Mouse (Mus musculus) heart, postnatal 4 days (tissue): Measurements from ENCODE around the gene Clec16a. TPM values are rescaled to one million over a fixed set of nuclear protein-coding genes. Genes with fewer than 3 reads are reported as not detected.

Experiments
- DNase-seq: peaks from one replicate; pipeline ENCODE4 v3.0.0; 2021
- total RNA-seq, 2 experiments: library from RNA; stranded (reverse); gene quantifications; 2 replicates each; pipeline ENCODE4 v1.2.3; 2021

The Clec16a gene
- total RNA-seq, 2 experiments from 2014 or later = 40.5 to 42.2 TPM

DNA sequence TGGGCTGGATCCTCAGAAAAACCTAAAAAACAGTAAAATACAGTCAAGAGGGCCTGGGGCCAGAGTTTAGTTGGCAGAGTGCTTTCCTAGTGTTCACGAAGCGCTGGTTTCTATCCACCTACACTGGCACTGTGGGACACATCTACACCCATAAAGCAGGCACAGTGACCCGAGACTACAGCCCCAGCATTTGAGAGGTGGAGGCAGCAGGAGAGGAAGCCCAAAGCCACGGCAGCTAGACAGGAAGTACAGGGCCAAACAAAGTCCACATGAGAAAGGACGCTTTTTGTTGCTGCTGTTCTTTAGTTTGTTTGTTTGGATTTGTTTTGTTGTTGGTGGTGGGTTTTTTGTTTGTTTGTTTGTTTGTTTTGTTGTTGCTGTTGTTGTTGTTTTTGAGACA is 8.8 kb upstream of the Clec16a start:
- DNase-seq = no peak

DNA sequence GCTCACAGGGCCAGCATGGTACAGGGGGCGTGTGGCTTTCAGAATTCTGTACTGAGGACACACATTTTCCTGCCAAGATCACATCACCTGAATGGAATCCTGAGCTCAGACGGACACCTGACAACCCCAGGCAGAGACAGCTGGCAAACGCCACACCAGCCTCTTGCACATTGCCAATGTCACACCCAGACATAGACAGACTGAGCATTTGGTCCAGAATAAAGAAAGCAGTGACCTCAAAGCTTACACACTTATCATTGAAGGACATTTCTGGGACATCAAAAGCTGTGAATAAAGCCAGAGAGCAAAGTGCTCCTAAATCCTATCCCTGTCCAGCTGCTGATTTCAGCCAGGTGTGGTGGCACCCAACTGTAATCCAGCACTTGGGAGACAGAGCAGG is 8.2 kb upstream of the Clec16a start:
- DNase-seq = no peak

DNA sequence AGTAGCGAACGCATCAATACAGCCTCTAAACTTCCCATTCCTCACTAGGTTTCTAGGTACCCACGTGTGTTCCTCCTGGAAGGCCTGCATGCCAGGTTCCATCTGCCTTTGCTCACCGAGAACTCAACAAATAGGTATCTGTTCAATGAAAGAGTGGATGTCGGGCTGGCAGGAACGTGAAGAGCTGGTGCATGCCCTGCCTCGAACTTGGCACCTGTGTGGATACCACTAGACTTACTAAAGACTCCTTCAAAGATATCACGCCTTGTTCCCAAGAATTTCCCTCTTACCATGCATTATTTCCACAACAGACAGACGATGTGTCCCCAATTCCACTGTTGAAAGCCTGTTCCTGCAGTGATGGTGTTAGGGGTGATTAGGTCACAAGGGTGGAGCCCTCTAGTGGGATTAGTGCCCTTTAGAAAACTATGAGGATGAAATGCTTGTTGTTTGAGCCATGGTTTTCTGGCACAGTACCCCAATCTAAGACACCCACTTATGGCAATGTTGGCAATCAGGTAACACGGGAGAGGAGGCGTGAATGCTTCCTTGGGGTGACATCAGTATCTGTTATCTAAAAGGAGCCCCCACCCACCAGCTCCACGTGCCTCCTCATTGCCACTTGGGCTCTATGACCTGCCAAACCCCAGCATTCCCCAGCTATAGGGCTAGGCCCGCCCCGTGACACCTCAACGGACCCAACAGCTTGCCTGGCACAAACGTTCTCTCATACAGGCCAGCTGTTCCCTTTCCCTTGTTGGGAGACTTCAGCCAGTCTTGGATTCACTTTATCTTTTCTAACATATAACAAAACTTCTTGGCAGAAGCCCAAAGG is 4.2 kb upstream of the Clec16a start:
- DNase-seq = no peak

DNA sequence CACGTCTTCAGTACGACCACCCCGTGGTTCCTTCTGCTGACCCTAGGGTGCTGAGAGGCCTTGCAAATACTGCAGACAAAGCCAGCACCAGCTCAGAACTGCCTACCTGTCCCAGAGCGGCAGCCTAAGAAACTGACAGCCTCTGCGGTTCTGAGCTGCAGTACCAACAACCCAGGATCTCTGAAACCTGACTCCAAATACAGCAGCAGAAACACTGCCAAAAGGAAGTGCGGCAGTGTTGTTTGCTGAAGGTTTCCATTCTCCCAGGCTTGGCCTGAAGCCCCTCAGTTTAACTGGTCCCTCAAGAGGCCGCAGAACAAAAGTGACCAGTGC is 3.6 kb upstream of the Clec16a start:
- peak; percentile 30 for DNase-seq

DNA sequence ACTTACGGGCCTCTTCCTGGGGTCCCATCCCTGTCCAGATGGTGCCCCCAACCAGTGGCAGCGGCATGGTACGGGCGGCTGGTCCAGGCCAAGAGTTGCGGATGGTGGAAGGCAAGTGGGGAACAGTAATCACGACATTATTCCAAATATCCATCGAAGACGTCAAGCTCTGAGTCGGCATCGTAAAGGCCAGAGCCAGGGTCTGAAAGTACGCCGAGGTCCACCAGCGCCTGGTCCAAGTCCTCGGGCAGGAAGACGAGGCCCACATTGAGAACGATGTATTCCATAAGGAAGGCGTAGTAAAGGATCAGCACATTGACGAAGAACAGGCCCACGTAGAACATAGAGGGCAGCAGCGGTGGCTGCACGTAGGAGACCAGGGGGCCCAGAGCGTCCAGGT is 2.9 kb upstream of the Clec16a start:
- peak; percentile 28 for DNase-seq

DNA sequence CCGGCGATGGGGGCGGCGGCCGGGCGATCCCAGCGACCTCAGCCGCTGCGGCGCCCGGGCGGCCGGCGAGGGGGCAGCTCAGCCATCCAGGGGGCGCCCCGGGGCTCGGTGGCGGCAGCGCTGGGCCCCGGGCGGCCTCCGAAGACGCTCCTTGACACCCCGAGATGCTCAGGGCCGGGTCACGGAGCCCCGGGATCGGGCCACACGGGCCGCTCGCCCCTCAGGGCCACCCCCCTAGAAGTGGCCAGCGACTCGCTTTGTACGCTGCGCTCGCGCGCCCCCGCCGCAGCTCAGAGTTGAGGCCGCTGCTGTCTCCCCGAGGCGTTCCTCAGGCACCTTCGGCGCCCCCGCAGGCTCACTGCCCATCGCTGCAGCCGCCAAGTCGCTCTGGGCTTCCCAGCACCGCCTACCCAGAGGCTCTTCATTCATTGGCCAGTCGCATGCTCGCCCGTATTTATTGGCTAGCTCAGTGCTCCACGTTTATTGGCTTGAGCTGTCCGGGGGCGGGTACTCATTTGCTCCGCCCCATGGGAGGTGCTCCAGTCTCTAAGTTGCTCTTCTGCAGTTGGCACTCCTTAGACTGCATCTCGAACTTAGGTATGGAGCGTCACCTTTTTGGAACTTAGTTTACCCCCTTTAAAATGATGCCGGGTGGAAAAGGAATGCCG is 2.3 kb upstream of the Clec16a start, which contains the start of gene Dexi:
Gene Dexi, minus strand, starts transcription at position 357 of the 668 bp plus-strand sequence.
- DNase-seq = peak; percentile 94

DNA sequence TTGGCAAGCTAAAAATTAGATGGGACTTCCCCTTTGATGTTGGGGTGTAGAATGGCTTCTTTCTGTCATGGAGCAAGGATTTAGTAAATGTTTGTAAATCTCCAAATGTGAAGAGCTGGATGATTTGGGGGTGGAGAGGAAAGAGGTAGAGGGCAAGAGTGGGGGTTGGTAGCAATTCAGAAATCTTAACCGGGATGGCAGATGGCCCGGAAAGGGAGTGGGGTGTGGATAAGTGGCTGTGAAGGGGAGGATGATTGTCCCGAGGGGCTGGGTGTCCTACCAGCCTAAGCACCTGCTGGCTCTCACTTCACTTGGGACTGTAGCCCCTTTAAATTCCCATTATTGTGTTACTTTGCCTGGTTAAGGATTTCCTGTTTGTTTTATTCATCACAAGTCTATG is 1.7 kb downstream of the Clec16a start:
- peak; percentile 38 for DNase-seq

DNA sequence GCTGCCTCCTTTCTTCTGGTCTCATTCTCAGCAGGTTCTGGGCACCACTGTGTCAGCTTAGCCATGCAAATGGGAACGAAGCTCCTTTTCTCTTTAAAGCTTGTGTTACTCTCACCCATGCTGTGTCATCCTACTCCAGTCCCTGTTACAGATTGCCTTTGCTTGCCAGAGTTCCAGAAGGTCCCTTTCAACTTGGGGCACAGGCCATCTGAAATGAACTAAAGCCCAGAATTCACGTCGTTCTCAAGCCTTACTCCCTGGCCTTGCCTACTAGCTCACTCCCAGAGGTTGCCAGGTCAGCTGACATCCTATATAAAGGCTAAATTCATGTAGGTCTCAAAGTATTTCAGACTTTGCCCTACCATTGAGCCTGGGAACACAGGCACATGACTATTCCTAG is 3.8 kb downstream of the Clec16a start:
- DNase-seq = no peak

DNA sequence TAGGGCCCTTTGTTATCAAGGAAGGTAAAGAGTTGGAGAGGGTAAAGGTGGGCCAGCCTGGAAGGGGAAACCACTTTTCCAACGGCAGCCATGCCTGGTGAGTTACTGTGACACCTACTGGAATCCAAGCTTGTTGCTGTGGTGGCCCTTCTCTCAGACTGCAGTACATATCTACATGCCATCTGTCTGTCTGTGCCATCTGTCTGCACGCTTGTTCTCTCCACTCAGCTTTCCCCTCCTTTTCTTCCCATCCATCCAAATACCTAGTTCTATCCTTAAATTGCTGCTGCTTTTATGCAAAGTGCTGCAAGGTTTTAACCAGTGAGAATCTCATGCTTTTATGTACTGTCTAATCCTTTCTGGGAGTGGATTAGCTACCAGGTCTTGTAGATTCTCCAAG is 4.5 kb downstream of the Clec16a start:
- DNase-seq = no peak

DNA sequence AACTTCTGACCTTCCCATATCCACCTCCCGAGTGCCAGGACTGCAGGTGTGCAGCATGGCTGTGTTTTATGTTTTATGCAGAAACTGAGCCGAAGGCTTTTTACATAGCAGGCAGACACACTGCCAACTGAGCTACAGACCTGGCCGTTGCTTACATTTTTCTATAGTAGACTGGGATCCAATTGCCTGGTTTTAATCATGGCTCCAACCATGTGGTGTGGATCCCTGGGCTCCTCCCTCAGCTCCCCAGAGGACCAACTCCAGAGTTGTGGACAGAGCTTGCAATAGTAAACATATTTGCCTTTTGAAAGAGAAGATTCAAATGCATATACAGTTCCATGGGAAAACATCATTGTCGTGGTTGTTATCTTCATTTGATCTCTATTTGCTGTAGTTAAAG is 6.5 kb downstream of the Clec16a start:
- DNase-seq = no peak

DNA sequence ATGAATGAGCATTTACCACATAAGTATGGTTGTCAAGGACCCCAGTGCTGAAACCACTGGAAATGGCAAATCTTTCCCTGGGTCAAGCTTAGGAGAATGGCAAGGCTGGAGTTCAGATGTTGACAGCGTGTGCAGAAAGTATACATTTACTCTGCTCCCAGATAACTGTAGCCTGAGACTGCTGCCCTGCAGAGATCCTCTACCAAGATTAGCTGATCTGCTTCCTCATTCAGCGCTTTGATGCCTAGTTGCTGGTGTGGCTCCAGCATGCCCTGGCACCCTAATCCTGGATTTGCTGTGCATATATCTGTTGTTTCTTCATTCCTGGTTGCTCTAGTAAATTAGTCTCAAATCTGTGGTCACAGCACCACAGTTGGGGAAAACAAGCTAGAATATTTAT is 8.7 kb downstream of the Clec16a start:
- no peak for DNase-seq

DNA sequence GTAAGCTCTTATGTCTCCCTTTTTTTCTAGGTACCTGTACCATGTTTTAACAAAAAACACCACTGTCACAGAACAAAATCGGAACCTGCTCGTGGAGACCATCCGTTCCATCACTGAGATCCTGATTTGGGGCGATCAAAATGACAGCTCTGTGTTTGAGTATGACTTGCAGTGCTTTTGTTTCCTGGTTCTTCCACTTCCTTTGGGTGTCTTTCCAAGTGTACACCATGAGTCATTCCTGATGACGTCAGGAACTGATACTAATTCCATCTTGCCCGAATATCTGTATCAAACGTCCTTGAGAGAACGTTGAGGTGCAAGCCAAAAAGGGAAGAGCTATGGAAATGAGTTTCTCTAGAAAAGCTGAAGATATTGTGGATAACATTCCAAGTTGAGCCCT is 14.9 kb downstream of the Clec16a start:
- DNase-seq = no peak

DNA sequence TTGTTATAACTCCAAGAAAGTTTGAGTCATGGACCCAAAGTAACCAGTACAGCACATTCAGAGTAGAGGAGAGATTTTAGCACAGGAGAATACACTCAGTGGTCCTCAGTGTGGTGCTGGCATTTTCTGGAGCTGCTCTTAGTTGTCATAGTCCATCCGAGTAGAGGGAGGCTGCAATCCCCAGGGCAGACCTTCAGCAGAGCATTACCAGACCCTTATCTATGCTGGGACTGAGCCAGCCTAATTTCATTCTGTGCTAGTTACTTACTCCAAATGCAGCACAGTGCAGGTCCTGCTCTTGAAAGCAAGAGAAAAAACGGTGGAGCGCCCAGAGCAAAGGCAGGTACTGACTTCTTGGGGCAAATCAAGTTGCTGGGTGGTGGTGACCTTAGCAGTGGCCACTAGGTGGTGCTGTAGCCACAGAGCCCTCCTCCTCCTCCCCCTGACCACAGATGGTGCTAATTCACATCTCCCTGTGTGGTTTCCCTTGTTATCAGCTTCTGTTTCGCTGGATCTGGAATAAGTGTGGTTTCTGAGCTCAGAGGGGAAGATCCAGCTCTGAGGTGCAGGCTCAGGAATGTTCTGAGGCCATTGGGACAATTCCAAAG is 20.2 kb downstream of the Clec16a start:
- DNase-seq = peak; percentile 81

DNA sequence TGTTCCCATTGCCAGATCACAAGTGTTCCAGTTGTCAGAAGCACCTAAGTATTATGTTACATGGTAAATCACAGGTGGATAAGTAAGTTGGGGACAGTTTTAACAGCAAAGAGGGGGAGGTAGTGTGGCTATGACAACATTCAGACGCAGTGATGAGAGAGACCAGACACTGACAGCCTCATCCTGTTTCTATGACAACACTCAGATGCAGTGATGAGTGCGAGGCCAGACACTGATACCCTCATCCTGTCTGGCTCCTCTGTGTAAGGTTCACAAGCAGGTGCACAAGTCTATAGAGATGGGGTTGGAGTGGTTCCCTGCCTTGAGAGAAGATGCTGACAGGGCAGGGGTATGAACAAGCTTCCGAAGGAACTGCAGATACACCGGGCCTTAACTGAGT is 22.0 kb downstream of the Clec16a start:
- DNase-seq = no peak

DNA sequence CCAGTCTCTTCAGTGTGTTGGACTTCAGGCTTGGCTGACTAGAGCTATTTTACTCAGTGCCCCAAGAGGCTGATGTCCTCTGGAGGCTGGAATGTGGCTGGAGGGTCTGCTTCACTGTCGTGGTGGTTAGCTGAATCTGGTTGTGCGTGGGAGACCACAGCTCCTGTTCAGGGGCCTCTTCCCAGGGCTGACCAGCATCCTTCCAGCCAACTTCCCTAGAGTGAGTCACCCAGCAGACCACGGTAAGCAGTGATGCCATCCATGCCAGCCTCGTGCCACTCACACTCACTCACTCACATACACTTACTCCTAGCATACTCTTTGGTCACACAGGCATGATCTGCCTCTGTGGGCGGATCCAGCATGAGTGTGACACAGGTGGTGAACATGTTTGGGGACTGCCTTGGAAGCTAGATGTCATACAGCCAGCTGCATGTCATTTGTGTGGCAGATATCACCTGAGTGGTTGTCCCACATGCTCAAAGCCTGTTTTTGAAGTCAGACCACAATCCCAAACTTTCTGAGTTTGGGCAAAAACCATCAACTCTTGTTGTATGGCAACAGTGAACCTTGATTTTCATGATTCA is 24.8 kb downstream of the Clec16a start:
- no peak for DNase-seq

DNA sequence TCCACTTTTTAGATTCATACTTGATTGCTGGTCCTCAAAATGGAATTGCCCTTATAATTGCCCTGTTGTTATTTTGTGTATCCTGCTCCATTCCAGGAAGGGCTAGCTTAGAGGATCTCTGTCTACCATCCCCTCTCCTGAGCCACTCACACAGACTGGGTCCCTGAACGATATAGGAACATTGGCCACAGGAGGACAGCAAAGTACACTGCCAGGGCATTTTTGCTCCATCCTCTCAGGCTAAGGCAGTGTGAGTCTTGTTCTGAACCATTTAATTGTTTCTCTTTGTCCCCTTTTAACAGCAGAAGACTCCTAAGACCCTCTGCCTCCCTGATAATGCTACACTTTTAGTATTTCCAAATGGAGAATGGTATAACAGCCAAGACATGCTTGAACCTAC is 25.6 kb downstream of the Clec16a start:
- peak; percentile 80 for DNase-seq

DNA sequence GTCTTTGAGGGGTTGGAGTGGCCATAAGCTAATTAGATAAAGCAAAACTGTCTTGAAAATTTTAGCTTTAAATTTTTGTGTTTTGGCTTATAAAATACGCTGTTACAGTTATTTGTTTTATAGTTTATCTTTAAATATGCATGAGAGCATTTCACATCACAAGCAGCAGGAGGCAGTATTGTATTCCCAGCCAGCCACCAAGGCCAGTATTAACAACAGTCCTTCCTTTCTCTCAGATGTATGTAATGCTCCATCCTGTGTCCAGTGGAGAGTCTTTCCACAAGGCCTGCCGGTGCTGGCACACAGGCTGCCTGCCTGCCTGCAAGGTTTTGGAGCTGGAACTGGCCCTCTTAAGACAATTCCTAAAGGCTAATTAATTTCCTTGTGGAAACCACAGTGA is 26.7 kb downstream of the Clec16a start:
- peak; percentile 24 for DNase-seq

DNA sequence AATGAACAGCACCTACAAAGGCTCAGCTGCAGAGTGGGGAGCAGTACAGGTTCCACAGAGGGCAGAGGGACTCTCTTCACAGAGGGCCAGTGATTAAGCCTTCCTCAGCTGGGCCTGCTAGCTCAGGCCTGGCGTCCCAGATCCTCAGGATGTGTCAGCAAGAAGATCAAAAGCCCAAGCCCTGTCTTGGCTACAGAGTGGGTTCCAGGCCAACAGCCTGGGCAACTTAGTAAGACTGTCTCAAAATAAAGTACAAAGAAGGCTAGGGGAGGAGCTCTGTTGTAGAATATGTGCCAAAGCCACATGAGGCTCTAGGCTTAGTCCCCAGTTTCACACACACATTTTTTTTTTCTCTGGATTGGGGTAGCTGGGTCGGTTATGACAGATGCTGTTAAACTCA is 29.8 kb downstream of the Clec16a start:
- DNase-seq = no peak

DNA sequence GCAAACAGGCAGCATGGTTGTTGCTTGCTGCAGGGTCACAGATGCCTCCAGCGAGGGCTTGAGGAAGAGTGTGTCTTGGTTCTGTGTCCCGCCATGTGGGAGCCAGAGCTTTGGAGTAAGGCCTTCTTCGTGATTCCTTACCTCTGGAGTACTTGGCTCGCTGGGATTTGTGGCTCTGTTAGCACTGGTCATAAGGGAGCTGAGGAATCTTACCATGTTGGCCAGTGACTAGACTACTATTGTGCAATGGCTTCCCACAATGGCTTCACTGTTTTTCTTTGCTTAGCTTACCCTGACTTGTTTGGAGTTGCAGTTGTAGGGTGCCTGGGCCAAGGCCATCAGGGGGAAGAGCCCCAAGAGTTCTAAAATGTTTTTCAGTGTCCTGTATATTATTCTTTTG is 30.8 kb downstream of the Clec16a start:
- DNase-seq = no peak

DNA sequence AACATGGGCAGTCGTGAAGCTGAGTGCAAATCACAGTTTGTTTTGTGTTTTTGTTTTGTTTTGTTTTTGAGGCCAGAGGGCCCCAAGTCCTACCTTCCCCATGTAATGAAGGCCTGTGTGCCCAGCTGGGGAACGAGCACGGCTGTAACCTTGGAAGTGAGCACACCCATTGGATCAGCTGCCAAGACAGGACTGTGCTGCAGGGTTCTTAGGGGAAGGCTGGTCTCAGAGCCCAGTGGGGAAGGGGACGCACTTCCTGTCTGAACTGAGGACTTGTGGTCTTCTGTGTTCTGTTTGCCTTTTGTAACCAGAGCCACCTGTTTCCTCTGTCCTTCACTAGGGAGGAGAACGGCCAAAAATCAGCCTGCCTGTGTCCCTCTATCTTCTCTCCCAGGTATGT is 32.4 kb downstream of the Clec16a start:
- DNase-seq = no peak

DNA sequence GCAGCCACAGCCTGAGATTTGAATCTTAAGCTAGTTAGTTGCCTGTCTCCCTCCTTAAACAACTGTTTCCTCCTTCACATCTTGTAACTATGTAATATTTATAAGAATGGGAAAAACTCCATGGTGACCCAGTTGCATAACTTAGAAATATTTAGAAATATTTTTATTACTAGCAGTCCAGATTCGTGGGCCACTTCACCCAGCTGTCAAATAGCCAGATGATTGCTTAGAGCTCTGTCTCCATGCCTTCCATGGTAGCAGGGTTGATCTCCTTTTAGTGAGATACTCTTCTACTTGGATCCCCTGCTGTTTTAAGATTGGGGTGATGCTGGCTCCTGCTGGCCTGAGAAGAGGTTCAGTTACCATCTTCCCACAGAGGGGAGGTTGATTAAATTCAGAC is 33.2 kb downstream of the Clec16a start:
- DNase-seq = no peak

DNA sequence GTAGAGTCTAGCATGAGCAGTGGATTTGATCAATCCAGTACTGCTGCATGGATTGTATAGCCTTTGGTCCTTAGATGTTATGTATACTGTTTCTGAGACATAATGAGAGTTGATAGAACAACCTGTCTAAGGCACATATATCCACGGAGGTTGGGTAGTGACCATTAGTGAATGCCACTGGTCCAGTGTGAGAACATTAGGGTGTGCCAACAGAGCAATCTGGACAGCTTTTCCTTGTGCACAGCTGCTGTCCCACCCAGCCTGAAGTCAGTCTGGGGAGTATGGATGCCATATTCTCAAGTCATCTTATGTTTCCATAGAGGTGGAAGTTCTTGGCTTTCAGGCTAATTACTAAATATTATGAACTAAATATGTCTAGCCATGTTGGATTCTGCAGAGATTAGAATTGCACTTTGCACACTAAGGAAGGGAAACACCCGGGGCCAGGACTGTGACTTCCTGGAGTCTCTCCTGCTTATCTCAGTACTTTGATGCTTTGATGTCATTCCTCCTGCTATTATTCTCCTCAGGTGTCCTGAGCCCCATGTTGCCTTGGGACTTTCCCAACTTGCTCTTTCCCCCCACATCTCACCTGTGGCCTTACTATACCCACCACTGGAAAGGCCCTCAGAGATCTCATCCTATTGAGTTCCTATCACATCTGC is 36.2 kb downstream of the Clec16a start:
- DNase-seq = no peak

DNA sequence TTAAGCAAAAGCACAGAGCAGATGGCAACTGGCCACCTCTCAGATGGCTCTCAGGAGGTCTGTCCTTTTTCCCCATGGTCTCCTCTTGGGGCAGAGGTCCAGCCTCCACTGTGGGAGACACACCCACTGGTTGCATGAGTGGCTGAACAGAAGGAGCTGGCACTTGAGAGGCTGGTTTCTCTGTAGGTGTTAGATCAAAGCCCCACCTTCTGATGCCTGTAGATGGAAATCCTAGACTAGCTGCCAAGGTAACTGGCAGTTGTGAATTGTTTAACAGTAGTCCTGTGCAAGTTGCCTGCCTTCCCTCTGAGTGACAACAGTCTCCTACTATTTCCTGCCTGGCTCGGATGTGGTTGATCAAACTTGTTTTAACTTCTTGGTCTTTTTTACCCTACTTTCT is 40.0 kb downstream of the Clec16a start:
- DNase-seq = no peak
